Mouse (Mus musculus): ENCODE results near the gene Slc35c1. TPM values are rescaled to one million over a fixed set of nuclear protein-coding genes. Genes with fewer than 3 reads are reported as not detected.

The Slc35c1 gene
- 8.6 and 12.0 TPM in 2 replicates for polyA plus RNA-seq (2014; fragmentation: Nextera tagmentation; extraction: Ambion mirVana)

DNA sequence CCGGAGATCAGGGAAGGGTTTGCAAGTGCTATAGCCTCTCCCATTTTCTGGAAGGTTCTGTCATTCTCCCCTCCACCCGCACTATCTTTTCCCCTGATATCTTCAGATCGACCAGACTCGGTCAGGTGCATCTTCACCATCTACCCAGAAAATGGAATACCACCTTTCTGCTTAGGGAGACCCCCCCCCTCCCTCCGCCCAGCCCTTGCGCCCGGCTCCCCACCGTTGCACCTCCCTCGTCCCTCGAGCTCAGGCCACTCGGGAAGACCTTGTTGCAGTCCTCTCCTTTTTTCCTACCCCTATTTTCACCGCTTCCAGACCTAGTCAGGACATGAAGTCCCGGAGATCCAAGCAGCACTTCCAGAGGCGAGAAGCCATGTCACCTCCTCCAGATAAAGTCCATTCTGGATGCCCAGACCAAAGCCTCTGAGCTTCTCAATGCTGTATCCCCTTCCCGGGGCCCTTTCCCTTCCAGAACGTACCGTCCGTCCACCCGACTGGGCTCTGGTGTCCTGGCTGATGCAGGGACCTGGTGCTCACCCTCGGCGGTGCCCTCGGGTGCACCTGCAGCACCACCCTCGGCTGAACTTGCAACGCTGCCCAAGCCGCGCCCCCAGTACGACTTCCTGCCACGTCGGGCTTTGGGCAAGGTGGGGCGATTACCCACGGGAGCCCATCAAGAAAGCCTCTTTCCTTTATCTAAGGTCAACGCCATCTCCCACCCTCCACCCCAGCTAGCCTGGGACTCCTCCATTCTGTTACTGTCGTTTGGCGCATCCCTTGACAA, at the start of gene Slc35c1:
Gene Slc35c1 (minus strand): TSS at position 618 of the 787 bp plus-strand sequence.
- H3K9me3 ChIP-seq (replicated peaks; ENCODE audit: control insufficient read depth, low read length) = no peaks in the 10 kb centered on the region
- peak within 1 kb of the TSS; percentile 0; the same call in 1 of the 2 replicates for H3K27ac ChIP-seq (ENCODE audit: low read depth, low read length)
- H3K36me3 ChIP-seq (ENCODE audit: control insufficient read depth, insufficient read depth, low read length) = no peaks in the 10 kb centered on the region
- peak within 1 kb of the TSS; percentile 70 for H3K9ac ChIP-seq (ENCODE audit: low read depth, low read length)
- H3K4me2 ChIP-seq = peak within 1 kb of the TSS; percentile 96
- ATAC-seq (replicated peaks; ENCODE audit: insufficient number of reproducible peaks, low FRiP score, low TSS enrichment) = 0 out of 2 replicates have a peak, but pooled peaks have one; percentile 4
- H3K4me1 ChIP-seq (ENCODE audit: control insufficient read depth, insufficient read depth, low read length) = peaks cover 30% of the 10 kb centered on the region
- H3K4me3 ChIP-seq (ENCODE audit: low read depth, low read length) = peak within 1 kb of the TSS; percentile 69
- 2% methylated on average over 34 of the region's 34 CpGs for WGBS (ENCODE audit: insufficient replicate concordance)
- H3K27me3 ChIP-seq (ENCODE audit: control insufficient read depth, insufficient read depth, low read length) = peaks cover 15% of the 10 kb centered on the region

DNA sequence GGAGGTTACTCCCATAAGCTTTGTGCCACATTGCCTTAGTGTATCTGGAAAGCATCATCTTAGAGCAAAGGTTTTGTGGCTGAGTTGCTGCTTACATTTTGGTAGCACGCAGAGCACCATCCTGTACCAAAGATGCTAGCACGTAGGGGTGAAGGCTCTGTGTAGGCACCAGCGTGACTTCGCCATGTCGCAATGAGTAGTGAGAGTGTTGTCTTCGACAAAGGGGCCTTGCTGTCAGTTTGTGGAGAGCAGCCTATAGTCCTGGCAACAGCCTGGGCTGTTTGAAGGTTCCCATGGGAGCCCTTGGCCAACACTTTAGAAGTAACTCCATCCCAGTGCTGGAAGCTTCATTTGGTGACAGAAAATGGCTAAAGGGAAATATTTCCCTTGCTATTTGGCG, 45.0 kb upstream of the Slc35c1 start:
- no peak overlapping the region for H3K27ac ChIP-seq (ENCODE audit: low read depth, low read length)
- no peaks in the 10 kb centered on the region for H3K9me3 ChIP-seq (replicated peaks; ENCODE audit: control insufficient read depth, low read length)
- WGBS (ENCODE audit: insufficient replicate concordance) = 85% methylated on average over 7 of the region's 7 CpGs
- H3K4me2 ChIP-seq = no peak overlapping the region
- H3K27me3 ChIP-seq (ENCODE audit: control insufficient read depth, insufficient read depth, low read length) = no peaks in the 10 kb centered on the region
- no peaks in the 10 kb centered on the region for H3K4me1 ChIP-seq (ENCODE audit: control insufficient read depth, insufficient read depth, low read length)
- H3K9ac ChIP-seq (ENCODE audit: low read depth, low read length) = no peak overlapping the region
- no peaks in the 10 kb centered on the region for H3K36me3 ChIP-seq (ENCODE audit: control insufficient read depth, insufficient read depth, low read length)
- no peak for ATAC-seq (replicated peaks; ENCODE audit: insufficient number of reproducible peaks, low FRiP score, low TSS enrichment)
- no peak overlapping the region for H3K4me3 ChIP-seq (ENCODE audit: low read depth, low read length)

DNA sequence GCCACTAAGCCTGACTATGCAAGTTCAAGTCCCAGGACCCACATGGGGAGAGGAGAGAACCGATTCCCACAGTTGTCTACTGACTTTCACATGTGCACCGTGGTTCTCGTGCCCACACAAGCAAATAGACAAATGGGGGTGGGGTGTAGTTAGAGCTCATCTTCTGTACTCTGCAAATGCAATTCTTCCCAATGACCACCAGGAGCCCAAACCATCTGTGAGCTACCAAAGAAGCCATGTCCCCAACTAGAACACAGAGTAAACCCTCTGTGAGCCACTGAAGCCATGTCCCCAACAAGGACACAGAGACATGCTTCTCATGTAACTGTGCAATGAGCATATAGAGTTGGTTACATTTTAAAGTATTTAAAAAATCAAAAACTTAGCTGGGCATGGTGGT, 43.1 kb upstream of the Slc35c1 start:
- Histone ChIP-seq H3K9ac (ENCODE audit: low read depth, low read length) (no peak overlapping the region), H3K4me1 (ENCODE audit: control insufficient read depth, insufficient read depth, low read length) (no peaks in the 10 kb centered on the region), H3K36me3 (ENCODE audit: control insufficient read depth, insufficient read depth, low read length) (no peaks in the 10 kb centered on the region), H3K4me2 (no peak overlapping the region), H3K27me3 (ENCODE audit: control insufficient read depth, insufficient read depth, low read length) (no peaks in the 10 kb centered on the region), H3K27ac (ENCODE audit: low read depth, low read length) (no peak overlapping the region), H3K4me3 (ENCODE audit: low read depth, low read length) (no peak overlapping the region), H3K9me3 (replicated peaks; ENCODE audit: control insufficient read depth, low read length) (no peaks in the 10 kb centered on the region)
- WGBS (ENCODE audit: insufficient replicate concordance) = 79% methylated on average over 3 of the region's 3 CpGs
- no peak for ATAC-seq (replicated peaks; ENCODE audit: insufficient number of reproducible peaks, low FRiP score, low TSS enrichment)

GRCm38 (mm10) chr2:92499701-92500322, 39.5 kb upstream of the Slc35c1 start:
- Histone ChIP-seq H3K27ac (ENCODE audit: low read depth, low read length) (no peak overlapping the region), H3K4me2 (no peak overlapping the region), H3K4me3 (ENCODE audit: low read depth, low read length) (no peak overlapping the region), H3K4me1 (ENCODE audit: control insufficient read depth, insufficient read depth, low read length) (no peaks in the 10 kb centered on the region), H3K9me3 (replicated peaks; ENCODE audit: control insufficient read depth, low read length) (no peaks in the 10 kb centered on the region), H3K9ac (ENCODE audit: low read depth, low read length) (no peak overlapping the region), H3K27me3 (ENCODE audit: control insufficient read depth, insufficient read depth, low read length) (0 out of 2 replicates have a peak, but pooled peaks cover under 1% of the 10 kb centered on the region), H3K36me3 (ENCODE audit: control insufficient read depth, insufficient read depth, low read length) (no peaks in the 10 kb centered on the region)
- ATAC-seq (replicated peaks; ENCODE audit: insufficient number of reproducible peaks, low FRiP score, low TSS enrichment) = no peak
- 87% methylated on average over 3 of the region's 3 CpGs for WGBS (ENCODE audit: insufficient replicate concordance)

DNA sequence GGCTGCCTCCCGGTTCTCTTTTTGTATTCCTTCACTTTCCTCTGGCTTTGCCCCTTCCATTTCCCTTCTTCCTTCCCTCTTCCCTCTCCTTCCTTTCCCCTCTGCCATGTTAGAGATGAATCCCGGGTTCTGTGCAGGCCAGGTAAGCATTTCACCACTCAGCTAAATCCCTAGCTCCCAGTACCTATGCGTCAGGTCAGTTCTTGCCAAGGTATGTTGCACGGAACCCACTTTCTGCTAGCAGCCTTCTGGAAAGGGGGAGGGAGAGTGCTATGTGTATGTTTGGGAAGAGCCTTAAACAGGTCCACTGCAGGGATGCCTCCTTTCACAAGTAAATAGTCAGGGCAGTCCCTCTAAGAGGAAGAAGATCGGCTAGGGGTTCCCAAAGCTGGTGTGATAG, 36.8 kb upstream of the Slc35c1 start:
- no peak for ATAC-seq (replicated peaks; ENCODE audit: insufficient number of reproducible peaks, low FRiP score, low TSS enrichment)
- H3K9me3 ChIP-seq (replicated peaks; ENCODE audit: control insufficient read depth, low read length) = no peaks in the 10 kb centered on the region
- no peak overlapping the region for H3K9ac ChIP-seq (ENCODE audit: low read depth, low read length)
- peaks cover 3% of the 10 kb centered on the region; the same call in 1 of the 2 replicates for H3K27me3 ChIP-seq (ENCODE audit: control insufficient read depth, insufficient read depth, low read length)
- H3K4me1 ChIP-seq (ENCODE audit: control insufficient read depth, insufficient read depth, low read length) = no peaks in the 10 kb centered on the region
- no peaks in the 10 kb centered on the region for H3K36me3 ChIP-seq (ENCODE audit: control insufficient read depth, insufficient read depth, low read length)
- no peak overlapping the region for H3K4me3 ChIP-seq (ENCODE audit: low read depth, low read length)
- H3K4me2 ChIP-seq = no peak overlapping the region
- H3K27ac ChIP-seq (ENCODE audit: low read depth, low read length) = no peak overlapping the region
- 72% methylated on average over 5 of the region's 5 CpGs for WGBS (ENCODE audit: insufficient replicate concordance)

GRCm38 (mm10) chr2:92496681-92497080, 36.3 kb upstream of the Slc35c1 start:
- ATAC-seq (replicated peaks; ENCODE audit: insufficient number of reproducible peaks, low FRiP score, low TSS enrichment) = no peak
- no peak overlapping the region for H3K9ac ChIP-seq (ENCODE audit: low read depth, low read length)
- H3K36me3 ChIP-seq (ENCODE audit: control insufficient read depth, insufficient read depth, low read length) = no peaks in the 10 kb centered on the region
- H3K4me2 ChIP-seq = no peak overlapping the region
- no peak overlapping the region for H3K4me3 ChIP-seq (ENCODE audit: low read depth, low read length)
- H3K27ac ChIP-seq (ENCODE audit: low read depth, low read length) = no peak overlapping the region
- no peaks in the 10 kb centered on the region for H3K9me3 ChIP-seq (replicated peaks; ENCODE audit: control insufficient read depth, low read length)
- peaks cover 3% of the 10 kb centered on the region; the same call in 1 of the 2 replicates for H3K27me3 ChIP-seq (ENCODE audit: control insufficient read depth, insufficient read depth, low read length)
- H3K4me1 ChIP-seq (ENCODE audit: control insufficient read depth, insufficient read depth, low read length) = peaks cover 4% of the 10 kb centered on the region
- 40% methylated on average over 10 of the region's 10 CpGs for WGBS (ENCODE audit: insufficient replicate concordance)

DNA sequence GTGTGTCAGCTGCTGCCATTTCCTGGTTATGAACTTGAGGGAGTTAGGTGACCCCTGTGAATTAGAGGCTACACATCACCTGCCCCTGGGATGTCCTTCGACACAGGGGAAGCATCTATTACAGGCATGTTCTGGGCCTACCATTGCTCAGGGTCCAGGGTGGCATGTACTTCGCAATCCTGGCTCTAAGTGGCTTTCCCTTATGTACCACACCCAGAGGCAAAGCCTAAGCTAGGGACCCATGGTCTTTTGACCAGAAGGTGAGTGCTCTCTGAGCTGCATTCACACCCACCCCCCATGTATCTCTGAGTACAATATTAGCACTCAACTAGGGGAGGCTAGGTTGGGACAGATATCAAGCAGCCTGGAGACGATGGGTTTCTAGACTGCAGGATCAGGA, 34.6 kb upstream of the Slc35c1 start:
- no peak overlapping the region for H3K4me2 ChIP-seq
- WGBS (ENCODE audit: insufficient replicate concordance) = 83% methylated on average over 3 of the region's 3 CpGs
- H3K4me3 ChIP-seq (ENCODE audit: low read depth, low read length) = no peak overlapping the region
- H3K9ac ChIP-seq (ENCODE audit: low read depth, low read length) = no peak overlapping the region
- no peaks in the 10 kb centered on the region for H3K9me3 ChIP-seq (replicated peaks; ENCODE audit: control insufficient read depth, low read length)
- ATAC-seq (replicated peaks; ENCODE audit: insufficient number of reproducible peaks, low FRiP score, low TSS enrichment) = no peak
- no peaks in the 10 kb centered on the region for H3K36me3 ChIP-seq (ENCODE audit: control insufficient read depth, insufficient read depth, low read length)
- no peak overlapping the region for H3K27ac ChIP-seq (ENCODE audit: low read depth, low read length)
- peaks cover 3% of the 10 kb centered on the region; the same call in 1 of the 2 replicates for H3K27me3 ChIP-seq (ENCODE audit: control insufficient read depth, insufficient read depth, low read length)
- peaks cover 7% of the 10 kb centered on the region for H3K4me1 ChIP-seq (ENCODE audit: control insufficient read depth, insufficient read depth, low read length)

DNA sequence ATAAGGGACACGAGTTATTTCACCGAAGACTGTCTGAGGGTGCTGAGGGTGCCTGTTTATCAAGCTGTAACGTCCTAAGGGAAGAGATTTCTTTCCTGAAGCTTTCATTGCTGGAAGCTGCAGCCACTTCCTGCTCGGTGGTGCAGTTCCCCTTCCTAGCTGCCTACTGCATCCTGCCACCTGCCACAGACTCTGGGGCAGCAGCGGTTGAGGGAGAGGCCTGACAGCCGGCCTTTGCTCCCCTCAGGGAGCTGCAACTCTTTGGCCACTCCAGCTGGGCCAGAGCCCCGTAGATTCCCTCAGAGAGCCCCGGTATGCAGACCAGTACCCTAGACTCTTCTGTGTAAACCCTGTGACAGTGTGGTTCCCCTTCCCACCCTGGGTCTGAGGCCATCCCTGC, 34.1 kb upstream of the Slc35c1 start:
- Histone ChIP-seq H3K9ac (ENCODE audit: low read depth, low read length) (no peak overlapping the region), H3K4me2 (no peak overlapping the region), H3K36me3 (ENCODE audit: control insufficient read depth, insufficient read depth, low read length) (no peaks in the 10 kb centered on the region), H3K4me1 (ENCODE audit: control insufficient read depth, insufficient read depth, low read length) (peaks cover 7% of the 10 kb centered on the region), H3K9me3 (replicated peaks; ENCODE audit: control insufficient read depth, low read length) (no peaks in the 10 kb centered on the region), H3K27ac (ENCODE audit: low read depth, low read length) (no peak overlapping the region), H3K4me3 (ENCODE audit: low read depth, low read length) (no peak overlapping the region), H3K27me3 (ENCODE audit: control insufficient read depth, insufficient read depth, low read length) (peaks cover 3% of the 10 kb centered on the region; the same call in 1 of the 2 replicates)
- ATAC-seq (replicated peaks; ENCODE audit: insufficient number of reproducible peaks, low FRiP score, low TSS enrichment) = no peak
- WGBS (ENCODE audit: insufficient replicate concordance) = 39% methylated on average over 8 of the region's 8 CpGs

Measured in heart, embryonic 11.5 days (tissue).